Mouse (Mus musculus): ENCODE measurements around the gene Tmem9b. TPM values are rescaled to one million over a fixed set of nuclear protein-coding genes. Genes with fewer than 3 reads are reported as not detected.
A peak's percentile ranks its signal among the peaks of the same experiment; 100 is the strongest.

Gene Tmem9b
- polyA plus RNA-seq, 1 experiment from 2014 or later = 95.7 TPM

DNA sequence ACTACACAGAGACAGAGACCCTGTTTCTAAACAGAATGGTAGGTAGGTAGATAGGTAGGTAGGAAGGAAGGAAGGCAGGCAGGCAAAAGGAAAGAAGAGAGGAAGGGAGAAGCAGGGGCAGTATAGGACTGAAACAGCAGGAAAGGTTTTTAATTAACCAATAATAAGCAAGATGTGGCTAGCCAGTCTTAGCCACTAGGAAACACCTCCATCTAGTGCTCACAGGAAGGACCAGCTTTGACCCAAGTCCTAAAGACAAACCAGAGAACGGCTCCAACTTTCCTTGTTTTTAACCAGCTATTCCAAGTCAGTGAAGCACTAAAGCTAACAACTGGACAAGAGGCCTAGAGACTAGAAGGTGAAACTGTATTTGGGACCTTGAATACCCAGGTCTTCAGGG, 4.9 kb downstream of the Tmem9b start:
- no peak overlapping the region for H3K4me2 ChIP-seq (ENCODE audit: low read length)
- TF ChIP-seq CTCF (IDR thresholded peaks at IDR 0.05; ENCODE audit: low read depth) = peak; percentile 70
- no peak overlapping the region for H3K4me3 ChIP-seq (replicated peaks; ENCODE audit: low read depth, low read length)
- no peak for ATAC-seq (replicated peaks; ENCODE audit: low FRiP score, low read depth)
- 22% methylated on average over 1 of the region's 1 CpGs for WGBS
- DNase-seq (ENCODE audit: low spot score) = peak; percentile 72
- no peaks in the 10 kb centered on the region for H3K27me3 ChIP-seq (ENCODE audit: insufficient read depth, low read length)
- H3K9ac ChIP-seq (ENCODE audit: low read depth, low read length) = no peak overlapping the region
- H3K36me3 ChIP-seq (ENCODE audit: insufficient read depth, low read length) = peaks cover 18% of the 10 kb centered on the region; the same call in 1 of the 2 replicates
- no peak overlapping the region for H3K27ac ChIP-seq
- no peaks in the 10 kb centered on the region; the same call in 1 of the 2 replicates for H3K4me1 ChIP-seq (replicated peaks; ENCODE audit: insufficient read depth, low read length)
- no peaks in the 10 kb centered on the region for H3K9me3 ChIP-seq (replicated peaks; ENCODE audit: low read length)

DNA sequence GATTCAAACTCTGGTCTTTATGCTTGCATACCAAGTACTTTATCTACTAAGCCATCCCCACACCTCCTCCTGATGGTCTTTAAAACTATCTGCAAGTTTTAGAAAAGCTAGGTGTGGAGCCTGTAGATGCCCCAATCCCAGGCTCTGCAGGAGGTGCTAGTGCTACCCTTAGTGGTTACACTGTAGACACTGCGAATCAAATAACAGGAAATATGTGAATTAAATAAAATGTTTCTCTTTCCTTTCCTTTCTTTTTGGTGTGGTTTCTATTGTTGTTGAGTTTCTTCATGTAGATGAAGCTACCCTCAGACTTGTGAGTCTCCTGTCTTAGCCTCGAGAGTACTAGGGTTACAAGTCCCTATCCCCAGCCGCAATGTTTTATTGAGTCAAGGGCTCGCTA, 11.0 kb downstream of the Tmem9b start:
- Histone ChIP-seq H3K36me3 (ENCODE audit: insufficient read depth, low read length) (peaks cover 26% of the 10 kb centered on the region; the same call in 1 of the 2 replicates), H3K9ac (ENCODE audit: low read depth, low read length) (no peak overlapping the region)
- DNase-seq (ENCODE audit: low spot score) = no peak

DNA sequence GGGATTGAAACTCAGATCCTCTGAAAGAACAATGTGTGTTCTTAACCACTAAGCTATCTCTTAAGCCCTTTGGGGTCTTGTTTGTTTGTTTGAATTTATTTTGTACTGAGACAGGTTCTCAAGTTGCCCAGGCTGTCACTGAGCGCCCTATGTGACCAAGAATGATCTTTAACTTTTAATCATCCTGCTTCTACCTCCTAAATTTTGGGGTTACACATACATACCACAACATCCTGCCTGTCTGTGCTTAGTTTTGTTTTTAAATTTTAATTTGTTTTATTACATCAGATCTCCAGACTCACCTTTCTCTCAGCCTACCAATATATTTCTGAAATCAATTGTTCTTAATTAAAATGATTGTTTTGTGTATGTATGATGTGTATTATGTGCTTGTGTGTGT, 11.6 kb downstream of the Tmem9b start:
- Histone ChIP-seq H3K9ac (ENCODE audit: low read depth, low read length) (no peak overlapping the region), H3K36me3 (ENCODE audit: insufficient read depth, low read length) (peaks cover 28% of the 10 kb centered on the region; the same call in 1 of the 2 replicates), H3K4me2 (ENCODE audit: low read length) (no peak overlapping the region), H3K27me3 (ENCODE audit: insufficient read depth, low read length) (no peaks in the 10 kb centered on the region), H3K9me3 (replicated peaks; ENCODE audit: low read length) (no peaks in the 10 kb centered on the region), H3K4me1 (replicated peaks; ENCODE audit: insufficient read depth, low read length) (no peaks in the 10 kb centered on the region), H3K27ac (no peak overlapping the region), H3K4me3 (replicated peaks; ENCODE audit: low read depth, low read length) (no peak overlapping the region)
- no peak for ATAC-seq (replicated peaks; ENCODE audit: low FRiP score, low read depth)
- WGBS = 100% methylated on average over 1 of the region's 1 CpGs
- no peak for DNase-seq (ENCODE audit: low spot score)
- no peak for TF ChIP-seq CTCF (IDR thresholded peaks at IDR 0.05; ENCODE audit: low read depth)

More for the DNA sequence above, 11.0 kb downstream of the Tmem9b start:
- no peak overlapping the region for H3K4me3 ChIP-seq (replicated peaks; ENCODE audit: low read depth, low read length)
- no peaks in the 10 kb centered on the region for H3K9me3 ChIP-seq (replicated peaks; ENCODE audit: low read length)
- no peaks in the 10 kb centered on the region for H3K4me1 ChIP-seq (replicated peaks; ENCODE audit: insufficient read depth, low read length)
- no peak overlapping the region for H3K27ac ChIP-seq
- 83% methylated on average over 4 of the region's 4 CpGs for WGBS
- no peaks in the 10 kb centered on the region for H3K27me3 ChIP-seq (ENCODE audit: insufficient read depth, low read length)
- ATAC-seq (replicated peaks; ENCODE audit: low FRiP score, low read depth) = no peak
- H3K4me2 ChIP-seq (ENCODE audit: low read length) = no peak overlapping the region
- TF ChIP-seq CTCF (IDR thresholded peaks at IDR 0.05; ENCODE audit: low read depth) = no peak

DNA sequence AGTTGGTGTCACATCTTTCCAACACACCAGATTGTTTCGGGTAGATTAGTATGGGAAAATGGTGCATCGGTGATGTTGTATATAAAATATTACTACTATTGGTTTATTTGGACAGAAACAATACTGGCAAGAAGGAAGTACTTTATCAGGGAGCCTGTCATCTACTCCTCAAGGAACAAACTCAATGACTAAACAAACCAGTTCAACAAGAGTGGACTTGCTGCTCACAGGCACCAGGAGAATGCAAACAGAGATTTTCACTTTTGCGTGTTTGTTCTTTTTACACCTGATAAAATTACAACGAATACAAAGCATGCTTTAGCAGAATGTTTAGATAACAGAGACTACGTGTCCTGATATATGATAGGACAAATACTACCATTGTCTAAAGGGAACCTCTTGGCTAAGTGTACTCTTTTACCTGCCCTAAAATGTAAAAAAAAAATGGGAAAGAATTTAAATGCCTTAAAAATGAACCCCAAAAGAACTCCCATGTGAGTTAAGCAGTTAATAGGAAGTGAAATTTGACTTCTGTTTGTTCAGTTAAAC, 12.8 kb downstream of the Tmem9b start:
- no peak for ATAC-seq (replicated peaks; ENCODE audit: low FRiP score, low read depth)
- no peaks in the 10 kb centered on the region for H3K9me3 ChIP-seq (replicated peaks; ENCODE audit: low read length)
- no peak overlapping the region for H3K9ac ChIP-seq (ENCODE audit: low read depth, low read length)
- no peaks in the 10 kb centered on the region for H3K4me1 ChIP-seq (replicated peaks; ENCODE audit: insufficient read depth, low read length)
- peaks cover 29% of the 10 kb centered on the region; the same call in 1 of the 2 replicates for H3K36me3 ChIP-seq (ENCODE audit: insufficient read depth, low read length)
- TF ChIP-seq CTCF (IDR thresholded peaks at IDR 0.05; ENCODE audit: low read depth) = no peak
- DNase-seq (ENCODE audit: low spot score) = no peak
- no peak overlapping the region for H3K4me3 ChIP-seq (replicated peaks; ENCODE audit: low read depth, low read length)
- H3K4me2 ChIP-seq (ENCODE audit: low read length) = no peak overlapping the region
- H3K27me3 ChIP-seq (ENCODE audit: insufficient read depth, low read length) = no peaks in the 10 kb centered on the region
- 59% methylated on average over 5 of the region's 5 CpGs for WGBS
- no peak overlapping the region for H3K27ac ChIP-seq

DNA sequence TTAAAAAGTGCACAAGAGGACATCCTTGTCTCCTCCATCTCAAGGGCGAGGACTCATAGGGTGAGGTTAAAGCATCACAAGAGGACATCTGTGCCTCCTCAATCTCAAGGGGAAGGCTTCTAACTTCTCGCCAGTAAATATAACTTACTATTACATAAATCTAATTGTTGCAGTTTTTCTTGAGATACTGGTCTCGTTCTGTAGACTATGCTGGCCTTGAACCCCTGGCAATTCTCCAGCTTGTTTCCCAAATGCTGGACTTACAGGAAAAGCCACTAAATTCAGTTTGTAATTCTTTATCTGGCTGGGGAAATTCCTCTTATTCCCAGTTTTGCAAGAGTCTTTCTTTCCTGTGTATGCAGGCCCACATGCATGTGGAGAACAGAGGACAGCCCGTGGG, 17.9 kb downstream of the Tmem9b start:
- DNase-seq (ENCODE audit: low spot score) = peak; percentile 70
- TF ChIP-seq CTCF (IDR thresholded peaks at IDR 0.05; ENCODE audit: low read depth) = no peak

DNA sequence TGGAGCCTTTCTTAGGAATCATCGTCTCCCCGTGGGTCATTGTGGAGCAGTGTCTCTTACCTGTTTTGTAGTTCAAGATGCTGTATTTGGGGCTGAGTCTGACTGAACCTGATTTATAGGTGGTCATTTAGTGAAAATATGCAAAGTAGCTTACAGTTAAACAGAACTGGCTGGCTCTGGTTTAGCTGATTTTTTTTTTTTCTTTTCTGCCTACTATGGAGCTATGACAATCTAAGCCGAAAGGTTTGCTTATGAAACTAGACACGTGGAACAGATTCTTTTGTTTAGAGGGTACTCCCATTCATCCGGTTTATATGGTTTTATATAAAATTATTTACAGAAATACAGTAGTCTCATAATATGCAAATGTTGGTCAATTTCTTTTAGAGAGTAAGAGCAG, 21.0 kb downstream of the Tmem9b start, which contains the start of gene Ascl3:
Gene Ascl3 (minus strand): TSS at position 101 of the 400 bp plus-strand sequence.
- WGBS = 86% methylated on average over 5 of the region's 5 CpGs
- DNase-seq (ENCODE audit: low spot score) = no peak
- no peak for TF ChIP-seq CTCF (IDR thresholded peaks at IDR 0.05; ENCODE audit: low read depth)
- H3K9me3 ChIP-seq (replicated peaks; ENCODE audit: low read length) = no peaks in the 10 kb centered on the region
- no peak within 1 kb of the TSS for H3K4me2 ChIP-seq (ENCODE audit: low read length)
- no peak within 1 kb of the TSS for H3K9ac ChIP-seq (ENCODE audit: low read depth, low read length)
- no peak for ATAC-seq (replicated peaks; ENCODE audit: low FRiP score, low read depth)
- H3K36me3 ChIP-seq (ENCODE audit: insufficient read depth, low read length) = peaks cover 8% of the 10 kb centered on the region; the same call in 1 of the 2 replicates
- H3K4me3 ChIP-seq (replicated peaks; ENCODE audit: low read depth, low read length) = no peak within 1 kb of the TSS
- no peaks in the 10 kb centered on the region; the same call in 1 of the 2 replicates for H3K4me1 ChIP-seq (replicated peaks; ENCODE audit: insufficient read depth, low read length)
- no peaks in the 10 kb centered on the region for H3K27me3 ChIP-seq (ENCODE audit: insufficient read depth, low read length)
- no peak within 1 kb of the TSS for H3K27ac ChIP-seq

More for the DNA sequence above, 17.9 kb downstream of the Tmem9b start:
- peaks cover 14% of the 10 kb centered on the region; the same call in 1 of the 2 replicates for H3K36me3 ChIP-seq (ENCODE audit: insufficient read depth, low read length)
- no peaks in the 10 kb centered on the region for H3K9me3 ChIP-seq (replicated peaks; ENCODE audit: low read length)
- ATAC-seq (replicated peaks; ENCODE audit: low FRiP score, low read depth) = no peak
- H3K27me3 ChIP-seq (ENCODE audit: insufficient read depth, low read length) = no peaks in the 10 kb centered on the region
- H3K4me3 ChIP-seq (replicated peaks; ENCODE audit: low read depth, low read length) = no peak overlapping the region
- H3K4me2 ChIP-seq (ENCODE audit: low read length) = no peak overlapping the region
- no peaks in the 10 kb centered on the region; the same call in 1 of the 2 replicates for H3K4me1 ChIP-seq (replicated peaks; ENCODE audit: insufficient read depth, low read length)
- H3K27ac ChIP-seq = 0 out of 2 replicates have a peak overlapping the region, but pooled peaks have one; percentile 8
- 73% methylated on average over 4 of the region's 4 CpGs for WGBS
- no peak overlapping the region for H3K9ac ChIP-seq (ENCODE audit: low read depth, low read length)

All from kidney, postnatal 0 days (tissue).